Comparison of ENCODE assay signal across 20 mouse cellular contexts in genomic region chr17:78639099-78639498, GRCm38 (mm10).
A peak's percentile ranks its signal among the peaks of the same experiment; 100 is the strongest.
DNase-seq lines count a peak whose midpoint lies in the region; ATAC-seq and TF ChIP-seq lines count a peak whose summit lies in the region.
"Had no signal": no experiment of that assay in that cellular context is flagged by ENCODE, and none has a peak within 500 bp of the region (broad histone marks: within the 10 kb centered on the region; RNA-seq: fewer than 3 reads in every experiment).

No protein-coding gene starts in this region.

- H3K4me1 ChIP-seq in heart, postnatal 0 days (ENCODE audit: control insufficient read depth, insufficient read depth), result no peaks in the 10 kb centered on the region
- 0 out of 2 replicates have a peak, but pooled peaks cover 2% of the 10 kb centered on the region for H3K4me1 ChIP-seq in lung, embryonic 16.5 days (replicated peaks; ENCODE audit: control insufficient read depth, insufficient read depth, low read length)
- H3K4me1 ChIP-seq in lung, adult 2 months (ENCODE audit: control insufficient read depth, insufficient read depth, low read length), result no peaks in the 10 kb centered on the region
- H3K4me1 ChIP-seq: hindbrain, embryonic 12.5 days; liver, embryonic 12.5 days; megakaryocyte, embryonic 14.5 days; neural tube, embryonic 12.5 days had no signal

- no peak for TF ChIP-seq EP300 in heart, postnatal 0 days (IDR thresholded peaks at IDR 0.05; ENCODE audit: low read depth)

- H3K9ac ChIP-seq in heart, postnatal 0 days (replicated peaks; ENCODE audit: low read depth, low read length), result no peak overlapping the region
- H3K9ac ChIP-seq in lung, embryonic 16.5 days (ENCODE audit: low read length), result no peak overlapping the region
- H3K9ac ChIP-seq: hindbrain, embryonic 12.5 days; liver, embryonic 12.5 days; neural tube, embryonic 12.5 days had no signal

- H3K27ac ChIP-seq in heart, postnatal 0 days (ENCODE audit: low read depth), result no peak overlapping the region
- no peak overlapping the region for H3K27ac ChIP-seq in lung, embryonic 16.5 days (ENCODE audit: low read length)
- H3K27ac ChIP-seq: gastrocnemius, adult 2 months; heart, adult 2 months; hindbrain, embryonic 12.5 days; liver, embryonic 12.5 days; neural tube, embryonic 12.5 days had no signal

- no peak overlapping the region for H3K4me2 ChIP-seq in heart, postnatal 0 days (ENCODE audit: low read depth, low read length)
- no peak overlapping the region for H3K4me2 ChIP-seq in lung, embryonic 16.5 days (ENCODE audit: low read depth, low read length)
- H3K4me2 ChIP-seq: hindbrain, embryonic 12.5 days; liver, embryonic 12.5 days; neural tube, embryonic 12.5 days had no signal

- no peak overlapping the region for H3K4me3 ChIP-seq in heart, postnatal 0 days (ENCODE audit: low read depth, low read length)
- H3K4me3 ChIP-seq in lung, embryonic 16.5 days (ENCODE audit: low read length), result no peak overlapping the region
- H3K4me3 ChIP-seq in lung, adult 2 months (replicated peaks; ENCODE audit: extremely low read depth, low read depth, low read length), result no peak overlapping the region
- H3K4me3 ChIP-seq: gastrocnemius, adult 2 months; heart, adult 2 months; hindbrain, embryonic 12.5 days; liver, embryonic 12.5 days; megakaryocyte, embryonic 14.5 days; neural tube, embryonic 12.5 days had no signal

- 22% methylated on average over 6 of the region's 6 CpGs for WGBS in heart, postnatal 0 days
- WGBS in lung, embryonic 16.5 days, result 34% methylated on average over 6 of the region's 6 CpGs
- 54% methylated on average over 6 of the region's 6 CpGs for WGBS in lung, adult 2 months

- peak; percentile 8 for DNase-seq in adrenal gland, adult 2 months
- no peak for DNase-seq in adrenal gland, adult 8-10 months
- DNase-seq in heart, postnatal 0 days (ENCODE audit: low spot score), result peak; percentile 35
- DNase-seq in heart, adult 8-10 months (ENCODE audit: low spot score), result no peak
- no peak for DNase-seq in lung, adult 2 months
- DNase-seq in lung, postnatal 14 days, result peak; percentile 15
- no peak for DNase-seq in thymus, postnatal 4 days
- DNase-seq: cerebellum, adult 8-10 months; embryo, embryonic 11 days; gastrocnemius, adult 2 months; kidney, postnatal 25 days had no signal

- no peaks in the 10 kb centered on the region for H3K27me3 ChIP-seq in heart, postnatal 0 days (ENCODE audit: control insufficient read depth, insufficient read depth, low read length)
- no peaks in the 10 kb centered on the region for H3K27me3 ChIP-seq in lung, embryonic 16.5 days (ENCODE audit: control insufficient read depth, insufficient read depth, low read depth, low read length)
- H3K27me3 ChIP-seq: hindbrain, embryonic 12.5 days; liver, embryonic 12.5 days; neural tube, embryonic 12.5 days had no signal

- no peak for ATAC-seq in heart, postnatal 0 days (ENCODE audit: insufficient read depth, low read depth)
- ATAC-seq in lung, embryonic 16.5 days (ENCODE audit: low read depth), result peak; percentile 86
- ATAC-seq: activated CD4-positive, CD25-positive, alpha-beta regulatory T cell, adult 4 months; forebrain, embryonic 16.5 days; intestine, embryonic 16.5 days; liver, embryonic 12.5 days had no signal

- TF ChIP-seq CTCF in heart, postnatal 0 days (IDR thresholded peaks at IDR 0.05; ENCODE audit: low read depth), result no peak
- no peak for TF ChIP-seq CTCF in lung, adult 2 months (IDR thresholded peaks at IDR 0.05; ENCODE audit: insufficient read depth, low read length)

- no peak for TF ChIP-seq POLR2A in lung, adult 2 months (IDR thresholded peaks at IDR 0.05; ENCODE audit: borderline replicate concordance, extremely low read depth, low read depth, low read length)

- H3K9me3 ChIP-seq in heart, postnatal 0 days (replicated peaks; ENCODE audit: control insufficient read depth, low read length), result no peaks in the 10 kb centered on the region
- no peaks in the 10 kb centered on the region for H3K9me3 ChIP-seq in lung, embryonic 16.5 days (ENCODE audit: control insufficient read depth, low read length)
- H3K9me3 ChIP-seq: hindbrain, embryonic 12.5 days; liver, embryonic 12.5 days; megakaryocyte, embryonic 14.5 days; neural tube, embryonic 12.5 days had no signal

- 0 out of 2 replicates have a peak, but pooled peaks cover 3% of the 10 kb centered on the region for H3K36me3 ChIP-seq in heart, postnatal 0 days (replicated peaks; ENCODE audit: control insufficient read depth, insufficient read depth, low read length)
- no peaks in the 10 kb centered on the region for H3K36me3 ChIP-seq in lung, embryonic 16.5 days (ENCODE audit: control insufficient read depth, insufficient read depth, low read length)
- H3K36me3 ChIP-seq: hindbrain, embryonic 12.5 days; liver, embryonic 12.5 days; neural tube, embryonic 12.5 days had no signal

Comparison
In these comparisons a context has a peak if more than half of its experiments do, and no peak if none do; other contexts are left out.
1. DNase-seq: peak in adrenal gland, adult 2 months (single experiment), heart, postnatal 0 days (single experiment) and lung, postnatal 14 days (single experiment); none in adrenal gland, adult 8-10 months (single experiment), heart, adult 8-10 months (single experiment), lung, adult 2 months (single experiment) and thymus, postnatal 4 days (single experiment).